Mouse (Mus musculus): Measurements from ENCODE around the gene Ddx39b.

Ddx39b gene

GRCm38 (mm10) chr17:35241305-35242014 is at the start of gene Ddx39b:
Ddx39b (plus strand) TSS chr17:35241746.
- peak; percentile 99 for DNase-seq (ENCODE audit: inconsistent ontology term)

- no peak for DNase-seq (ENCODE audit: inconsistent ontology term)
Measured at GRCm38 (mm10) chr17:35192924-35193323, 48.6 kb upstream of the Ddx39b start.

GRCm38 (mm10) chr17:35193881-35194843 is 47.4 kb upstream of the Ddx39b start, which contains the start of gene Ltb:
Ltb (plus strand) TSS chr17:35194439.
- no peak for DNase-seq (ENCODE audit: inconsistent ontology term)

- no peak for DNase-seq (ENCODE audit: inconsistent ontology term)
Measured at GRCm38 (mm10) chr17:35194844-35195630, 46.5 kb upstream of the Ddx39b start.

- DNase-seq (ENCODE audit: inconsistent ontology term), result peak; percentile 82
Measured at GRCm38 (mm10) chr17:35195631-35196320, 45.8 kb upstream of the Ddx39b start.

- no peak for DNase-seq (ENCODE audit: inconsistent ontology term)
Measured at GRCm38 (mm10) chr17:35196321-35196641, 45.3 kb upstream of the Ddx39b start.

- no peak for DNase-seq (ENCODE audit: inconsistent ontology term)
Measured at GRCm38 (mm10) chr17:35197126-35197525, 44.4 kb upstream of the Ddx39b start.

- DNase-seq (ENCODE audit: inconsistent ontology term), result no peak
Measured at GRCm38 (mm10) chr17:35198029-35198428, 43.5 kb upstream of the Ddx39b start.

GRCm38 (mm10) chr17:35198946-35199345 is 42.6 kb upstream of the Ddx39b start:
- no peak for DNase-seq (ENCODE audit: inconsistent ontology term)

GRCm38 (mm10) chr17:35200398-35200797 is 41.1 kb upstream of the Ddx39b start:
- DNase-seq (ENCODE audit: inconsistent ontology term), result no peak

GRCm38 (mm10) chr17:35201128-35201527 is 40.4 kb upstream of the Ddx39b start:
- no peak for DNase-seq (ENCODE audit: inconsistent ontology term)

GRCm38 (mm10) chr17:35201787-35202186 is 39.8 kb upstream of the Ddx39b start, which contains the start of gene Tnf:
Tnf (minus strand) TSS chr17:35202007.
- DNase-seq (ENCODE audit: inconsistent ontology term), result no peak

GRCm38 (mm10) chr17:35202442-35202841 is 39.1 kb upstream of the Ddx39b start:
- no peak for DNase-seq (ENCODE audit: inconsistent ontology term)

GRCm38 (mm10) chr17:35204494-35205379 is 36.8 kb upstream of the Ddx39b start, which contains the start of gene Lta:
Lta (minus strand) TSS chr17:35205351.
- DNase-seq (ENCODE audit: inconsistent ontology term), result no peak

- no peak for DNase-seq (ENCODE audit: inconsistent ontology term)
Measured at GRCm38 (mm10) chr17:35205380-35205769, 36.2 kb upstream of the Ddx39b start.

GRCm38 (mm10) chr17:35209785-35210535 is 31.6 kb upstream of the Ddx39b start:
- DNase-seq (ENCODE audit: inconsistent ontology term), result no peak

- DNase-seq (ENCODE audit: inconsistent ontology term), result no peak
Measured at GRCm38 (mm10) chr17:35210593-35210992, 31.0 kb upstream of the Ddx39b start.

- no peak for DNase-seq (ENCODE audit: inconsistent ontology term)
Measured at GRCm38 (mm10) chr17:35213071-35213470, 28.5 kb upstream of the Ddx39b start.

- DNase-seq (ENCODE audit: inconsistent ontology term), result no peak
Measured at GRCm38 (mm10) chr17:35218516-35219193, 22.9 kb upstream of the Ddx39b start.

All from Muller cell, postnatal 12 days (primary cell).